Mouse (Mus musculus) heart, embryonic 13.5 days (tissue): ENCODE measurements around the gene Ncoa3. TPM values are rescaled to one million over a fixed set of nuclear protein-coding genes. Genes with fewer than 3 reads are reported as not detected.

Experiments used
- ATAC-seq: fragments of 200-750 bp; cut with Nextera tagmentation; 2 replicates; pipeline ENCODE4 v1.8.0; 2017; ENCODE audit warnings: moderate TSS enrichment; ENCODE audit not compliant: insufficient number of reproducible peaks, low FRiP score, low TSS enrichment; ENCODE audit errors: extremely low read depth
- H3K27ac ChIP-seq: fragments of 300-500 bp; sonication (generic); replicated peaks from 2 replicates; pipeline ENCODE4 v1.5.1; 2015; ENCODE audit warnings: moderate library complexity, mild to moderate bottlenecking, inconsistent platforms
- H3K27me3 ChIP-seq: fragments of 300-500 bp; sonication (generic); replicated peaks from 2 replicates; pipeline ENCODE4 v1.6.1; 2015; ENCODE audit warnings: mild to moderate bottlenecking, inconsistent platforms
- H3K36me3 ChIP-seq: fragments of 300-500 bp; sonication (generic); 2 replicates; pipeline ENCODE4 v1.6.1; 2015; ENCODE audit warnings: mild to moderate bottlenecking, inconsistent platforms
- H3K4me1 ChIP-seq: fragments of 300-500 bp; sonication (generic); 2 replicates; pipeline ENCODE4 v1.6.1; 2015; ENCODE audit warnings: inconsistent platforms
- H3K4me2 ChIP-seq: fragments of 300-500 bp; sonication (generic); 2 replicates; pipeline ENCODE4 v1.6.1; 2015; ENCODE audit warnings: inconsistent platforms, mild to moderate bottlenecking, moderate library complexity
- H3K4me3 ChIP-seq: fragments of 300-500 bp; sonication (generic); 2 replicates; pipeline ENCODE4 v1.5.1; 2015; ENCODE audit warnings: moderate library complexity, mild to moderate bottlenecking, inconsistent platforms
- H3K9ac ChIP-seq: fragments of 300-500 bp; sonication (generic); 2 replicates; pipeline ENCODE4 v1.6.1; 2015; ENCODE audit warnings: inconsistent platforms, mild to moderate bottlenecking, moderate library complexity
- H3K9me3 ChIP-seq: fragments of 300-500 bp; sonication (generic); 2 replicates; pipeline ENCODE4 v1.6.1; 2016; ENCODE audit warnings: inconsistent platforms
- WGBS: fragments of 180-500 bp; shearing (Covaris S2); methylation state at CpG from one replicate; pipeline ENCODE4 v1.1.7; 2015; ENCODE audit warnings: mixed read lengths; 5-methylcytosine and 5-hydroxymethylcytosine counted together
- polyA plus RNA-seq: library from polyadenylated mRNA; unstranded; fragments of >200 nt; fragmentation: Nextera tagmentation; extraction: Ambion mirVana; gene quantifications from 2 replicates; pipeline ENCODE4 v1.2.1, GENCODE M21; 2015

Gene Ncoa3
- polyA plus RNA-seq, 1 experiment from 2014 or later, result 11.2 TPM

GRCm38 (mm10) chr2:165956096-165956740 lies 36.2 kb upstream of the Ncoa3 start:
- 79% methylated on average over 7 of the region's 7 CpGs for WGBS
- no peak overlapping the region for H3K4me3 ChIP-seq
- no peak overlapping the region for H3K27ac ChIP-seq
- no peaks in the 10 kb centered on the region for H3K9me3 ChIP-seq
- peaks cover 21% of the 10 kb centered on the region for H3K4me1 ChIP-seq
- no peaks in the 10 kb centered on the region for H3K27me3 ChIP-seq
- H3K9ac ChIP-seq, result no peak overlapping the region
- no peaks in the 10 kb centered on the region for H3K36me3 ChIP-seq
- no peak overlapping the region for H3K4me2 ChIP-seq
- ATAC-seq, result no peak

DNA sequence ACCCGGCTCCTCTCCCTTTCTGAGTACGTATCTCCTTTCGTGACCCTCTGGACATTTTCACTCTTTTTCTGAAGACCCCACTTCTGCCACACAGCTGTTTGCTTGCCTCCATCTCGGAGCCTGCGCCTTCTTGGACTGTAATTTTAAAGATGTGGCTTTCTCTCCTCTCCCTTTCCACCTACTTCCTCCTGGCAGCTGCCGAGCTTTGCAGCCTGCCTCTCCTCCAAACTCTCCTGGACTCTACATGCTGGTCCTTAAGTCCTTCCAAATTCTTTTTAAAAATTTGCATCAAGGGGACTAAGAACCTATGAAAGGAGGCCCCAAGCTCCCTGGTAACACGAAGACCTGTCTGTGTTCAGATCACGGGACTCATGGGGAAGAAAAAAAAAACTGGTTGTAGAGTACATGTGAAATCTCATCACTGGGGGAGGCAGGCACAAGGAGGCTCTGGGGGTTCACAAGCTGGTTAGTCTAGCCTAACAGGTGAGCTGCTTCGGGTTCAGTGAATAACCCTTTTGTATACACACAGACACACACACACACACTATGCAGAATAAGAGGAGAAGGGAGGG lies 35.1 kb upstream of the Ncoa3 start:
- H3K27me3 ChIP-seq, result no peaks in the 10 kb centered on the region
- peaks cover 12% of the 10 kb centered on the region for H3K4me1 ChIP-seq
- H3K36me3 ChIP-seq, result no peaks in the 10 kb centered on the region
- ATAC-seq, result no peak
- H3K4me3 ChIP-seq, result no peak overlapping the region
- no peak overlapping the region for H3K4me2 ChIP-seq
- H3K27ac ChIP-seq, result no peak overlapping the region
- no peak overlapping the region for H3K9ac ChIP-seq
- H3K9me3 ChIP-seq, result no peaks in the 10 kb centered on the region
- WGBS, result 75% methylated on average over 9 of the region's 9 CpGs

DNA sequence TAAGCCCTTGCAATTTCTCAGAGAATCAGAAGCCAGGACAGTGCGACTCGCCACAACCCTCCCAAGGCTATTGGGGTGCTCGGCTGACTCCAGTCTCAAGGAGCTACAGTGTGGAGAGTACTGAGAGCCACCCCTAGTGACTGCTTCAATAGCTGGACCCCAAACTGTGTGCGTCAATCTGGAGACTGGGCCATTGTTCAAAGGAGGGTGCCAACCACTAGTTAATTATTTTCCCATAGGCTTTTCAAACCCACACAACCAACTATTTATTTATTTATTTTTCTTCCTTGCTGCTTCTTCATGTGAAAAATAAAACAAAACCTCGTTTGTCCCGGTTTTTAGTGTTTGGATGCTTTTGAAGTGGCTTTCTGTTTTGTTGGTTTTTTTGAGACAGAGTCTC lies 33.9 kb upstream of the Ncoa3 start:
- Histone ChIP-seq H3K36me3 (no peaks in the 10 kb centered on the region), H3K4me2 (no peak overlapping the region), H3K4me1 (peaks cover 12% of the 10 kb centered on the region), H3K27ac (no peak overlapping the region), H3K4me3 (no peak overlapping the region), H3K27me3 (no peaks in the 10 kb centered on the region), H3K9ac (no peak overlapping the region), H3K9me3 (no peaks in the 10 kb centered on the region)
- WGBS, result 86% methylated on average over 6 of the region's 6 CpGs
- ATAC-seq, result no peak

DNA sequence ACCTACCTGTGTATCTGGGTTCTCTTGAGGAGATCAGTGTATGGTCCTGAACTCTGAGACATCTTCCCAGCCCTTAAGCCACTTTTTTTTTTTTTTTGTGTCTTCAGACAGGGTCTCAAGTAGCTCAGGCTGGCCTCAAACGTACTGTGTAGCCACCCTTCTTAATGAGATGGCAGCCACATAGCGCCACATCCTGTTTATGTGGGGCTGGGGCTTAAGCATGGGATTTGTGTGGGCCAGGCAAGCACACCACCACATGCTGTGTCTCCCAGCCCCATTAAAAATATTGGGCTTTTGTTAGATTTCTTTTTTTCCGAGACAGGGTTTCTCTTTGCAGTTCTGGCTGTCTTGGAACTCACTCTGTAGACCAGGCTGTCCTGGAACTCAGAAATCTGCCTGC lies 31.7 kb upstream of the Ncoa3 start:
- H3K4me2 ChIP-seq, result no peak overlapping the region
- no peaks in the 10 kb centered on the region for H3K36me3 ChIP-seq
- no peak for ATAC-seq
- 88% methylated on average over 3 of the region's 3 CpGs for WGBS
- no peaks in the 10 kb centered on the region for H3K9me3 ChIP-seq
- 0 out of 2 replicates have a peak, but pooled peaks cover 3% of the 10 kb centered on the region for H3K4me1 ChIP-seq
- H3K4me3 ChIP-seq, result no peak overlapping the region
- no peak overlapping the region for H3K9ac ChIP-seq
- H3K27me3 ChIP-seq, result no peaks in the 10 kb centered on the region
- no peak overlapping the region for H3K27ac ChIP-seq

DNA sequence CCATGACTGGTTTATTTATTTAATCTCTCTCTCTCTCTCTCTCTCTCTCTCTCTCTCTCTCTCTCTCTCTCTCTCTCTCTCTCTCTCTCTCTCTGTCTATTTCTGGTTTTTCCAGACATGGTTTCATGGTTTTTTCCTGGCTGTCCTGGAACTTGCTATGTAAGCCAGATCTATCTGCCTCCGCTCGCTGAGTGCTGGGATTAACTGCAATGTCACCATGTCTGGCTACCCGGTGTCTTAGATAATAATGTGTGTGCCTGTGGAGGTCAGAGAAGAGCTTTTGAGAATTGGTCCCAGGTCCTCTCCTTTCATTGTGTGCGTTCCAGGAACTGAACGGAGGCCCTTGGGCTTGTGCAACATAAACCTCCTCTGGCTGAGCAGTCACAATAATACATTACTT lies 29.6 kb upstream of the Ncoa3 start:
- ATAC-seq, result no peak

GRCm38 (mm10) chr2:165964121-165964520 lies 28.3 kb upstream of the Ncoa3 start:
- no peak overlapping the region for H3K4me3 ChIP-seq
- no peak for ATAC-seq
- H3K9me3 ChIP-seq, result no peaks in the 10 kb centered on the region
- no peaks in the 10 kb centered on the region for H3K36me3 ChIP-seq
- WGBS, result 39% methylated on average over 4 of the region's 4 CpGs
- H3K9ac ChIP-seq, result no peak overlapping the region
- H3K4me2 ChIP-seq, result no peak overlapping the region
- H3K27me3 ChIP-seq, result no peaks in the 10 kb centered on the region
- H3K4me1 ChIP-seq, result peaks cover 22% of the 10 kb centered on the region
- H3K27ac ChIP-seq, result no peak overlapping the region

More for the DNA sequence above, 29.6 kb upstream of the Ncoa3 start:
- Histone ChIP-seq H3K4me2 (no peak overlapping the region), H3K27me3 (no peaks in the 10 kb centered on the region), H3K36me3 (no peaks in the 10 kb centered on the region), H3K4me3 (no peak overlapping the region), H3K9me3 (no peaks in the 10 kb centered on the region), H3K27ac (no peak overlapping the region), H3K4me1 (peaks cover 9% of the 10 kb centered on the region), H3K9ac (no peak overlapping the region)
- WGBS, result 49% methylated on average over 5 of the region's 5 CpGs

GRCm38 (mm10) chr2:165967076-165967475 lies 25.4 kb upstream of the Ncoa3 start:
- Histone ChIP-seq H3K27ac (peak overlapping the region; percentile 77), H3K27me3 (no peaks in the 10 kb centered on the region), H3K4me1 (peaks cover 32% of the 10 kb centered on the region), H3K4me2 (no peak overlapping the region), H3K4me3 (no peak overlapping the region), H3K9me3 (no peaks in the 10 kb centered on the region), H3K36me3 (no peaks in the 10 kb centered on the region), H3K9ac (0 out of 2 replicates have a peak overlapping the region, but pooled peaks have one; percentile 45)
- no peak for ATAC-seq
- 82% methylated on average over 2 of the region's 2 CpGs for WGBS

- no peaks in the 10 kb centered on the region for H3K27me3 ChIP-seq
- peaks cover 32% of the 10 kb centered on the region for H3K4me1 ChIP-seq
- H3K9ac ChIP-seq, result peak overlapping the region; percentile 45; the same call in 1 of the 2 replicates
- H3K4me2 ChIP-seq, result no peak overlapping the region
- H3K36me3 ChIP-seq, result no peaks in the 10 kb centered on the region
- H3K27ac ChIP-seq, result peak overlapping the region; percentile 77
- H3K9me3 ChIP-seq, result no peaks in the 10 kb centered on the region
- H3K4me3 ChIP-seq, result no peak overlapping the region
- ATAC-seq, result 0 out of 2 replicates have a peak, but pooled peaks have one; percentile 14
- WGBS, result 24% methylated on average over 6 of the region's 6 CpGs
Measured at GRCm38 (mm10) chr2:165967823-165968555, 24.4 kb upstream of the Ncoa3 start.

DNA sequence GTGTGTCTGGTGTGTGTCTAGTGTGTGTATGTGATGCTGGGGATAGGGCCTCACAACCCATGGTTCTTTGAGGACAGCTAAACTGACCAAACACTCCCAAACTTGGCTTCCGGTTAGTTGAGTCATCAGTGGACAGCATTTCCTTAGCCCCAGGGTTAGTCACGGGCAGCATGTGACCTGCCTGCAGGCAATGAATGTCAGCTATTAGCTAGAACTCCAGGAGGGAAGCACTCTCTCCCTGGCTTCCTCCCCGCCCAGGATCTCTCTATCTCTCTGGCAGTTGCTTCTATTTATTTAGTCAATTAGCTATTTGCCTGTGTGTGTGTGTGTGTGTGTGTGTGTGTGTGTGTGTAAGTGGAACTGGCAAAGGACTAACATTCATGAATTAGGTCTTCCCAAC lies 23.6 kb upstream of the Ncoa3 start:
- Histone ChIP-seq H3K4me3 (no peak overlapping the region), H3K4me1 (peaks cover 32% of the 10 kb centered on the region), H3K27me3 (no peaks in the 10 kb centered on the region), H3K4me2 (no peak overlapping the region; the same call in 1 of the 2 replicates), H3K9me3 (no peaks in the 10 kb centered on the region), H3K9ac (no peak overlapping the region), H3K27ac (peak overlapping the region; percentile 77), H3K36me3 (no peaks in the 10 kb centered on the region)
- ATAC-seq, result peak; percentile 64; the same call in 1 of the 2 replicates
- 18% methylated on average over 3 of the region's 3 CpGs for WGBS

- no peaks in the 10 kb centered on the region for H3K9me3 ChIP-seq
- no peak overlapping the region for H3K4me3 ChIP-seq
- ATAC-seq, result no peak
- H3K27ac ChIP-seq, result peak overlapping the region; percentile 77
- H3K4me1 ChIP-seq, result peaks cover 29% of the 10 kb centered on the region
- no peaks in the 10 kb centered on the region for H3K36me3 ChIP-seq
- no peaks in the 10 kb centered on the region for H3K27me3 ChIP-seq
- H3K9ac ChIP-seq, result no peak overlapping the region
- WGBS, result 27% methylated on average over 8 of the region's 8 CpGs
- H3K4me2 ChIP-seq, result no peak overlapping the region; the same call in 1 of the 2 replicates
Measured at GRCm38 (mm10) chr2:165969391-165969790, 23.0 kb upstream of the Ncoa3 start.

DNA sequence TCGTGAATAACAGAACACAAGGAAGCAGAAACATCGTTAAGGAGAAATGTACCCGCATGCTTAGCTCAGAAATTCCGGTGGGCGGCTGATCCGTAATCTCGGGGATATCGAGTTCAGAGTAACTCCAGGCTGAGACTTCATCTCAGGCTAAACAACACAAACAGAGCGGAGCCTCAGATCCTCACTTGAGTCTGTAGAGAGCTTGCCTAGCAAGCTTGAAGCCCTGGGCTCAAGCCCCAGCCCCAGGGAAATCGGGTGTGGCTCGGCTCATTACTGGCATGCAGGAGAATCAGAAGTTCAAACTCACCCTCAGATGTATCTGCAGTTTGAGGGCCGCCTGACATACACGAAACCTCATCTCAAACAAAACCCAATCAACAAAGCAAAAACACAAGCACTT lies 22.5 kb upstream of the Ncoa3 start:
- Histone ChIP-seq H3K9ac (no peak overlapping the region), H3K4me1 (peaks cover 29% of the 10 kb centered on the region), H3K9me3 (no peaks in the 10 kb centered on the region), H3K4me2 (no peak overlapping the region), H3K27me3 (no peaks in the 10 kb centered on the region), H3K27ac (no peak overlapping the region), H3K4me3 (no peak overlapping the region), H3K36me3 (no peaks in the 10 kb centered on the region)
- WGBS, result 72% methylated on average over 13 of the region's 13 CpGs
- ATAC-seq, result no peak
